ENCODE assay signal across 8 mouse cellular contexts in genomic region chr6:100834489-100835160, GRCm38 (mm10). TPM values are rescaled to one million over a fixed set of nuclear protein-coding genes. Genes with fewer than 3 reads are reported as not detected.
DNase-seq lines count a peak whose midpoint lies in the region; ATAC-seq and TF ChIP-seq lines count a peak whose summit lies in the region.

No protein-coding gene starts in this region.

- no peaks in the 10 kb centered on the region for H3K9me3 ChIP-seq in G1E (replicated peaks)
- H3K9me3 ChIP-seq in heart, embryonic 15.5 days (replicated peaks) = no peaks in the 10 kb centered on the region
- no peaks in the 10 kb centered on the region for H3K9me3 ChIP-seq in midbrain, embryonic 10.5 days (replicated peaks)

- no peak overlapping the region for H3K9ac ChIP-seq in heart, adult 2 months (ENCODE audit: low read depth, low read length)
- H3K9ac ChIP-seq in heart, embryonic 15.5 days = peak overlapping the region; percentile 79

- intact Hi-C loops in heart, adult 2 months (cut with DNase I) = loop anchor here (5.0 kb wide), 1 partner anchor 157 kb away; no protein-coding TSS in a partner anchor
- intact Hi-C loops in heart, postnatal 10 days (cut with DNase I) = loop anchor here (5.0 to 10.0 kb wide), 2 partner anchors 38 to 550 kb away; partner anchors contain the start of gene Rybp

- WGBS in heart, adult 2 months = 34% methylated on average over 9 of the region's 9 CpGs
- WGBS in heart, embryonic 15.5 days = 27% methylated on average over 9 of the region's 9 CpGs
- WGBS in midbrain, embryonic 10.5 days = 44% methylated on average over 9 of the region's 9 CpGs

- no peak for DNase-seq in heart, adult 2 months
- DNase-seq in heart, postnatal 10 days = no peak
- no peak for DNase-seq in G1E (ENCODE audit: low spot score)
- no peak for DNase-seq in midbrain, embryonic 10.5 days (ENCODE audit: low spot score)
- DNase-seq in urinary bladder, postnatal 10 days (ENCODE audit: low spot score) = no peak
- no peak for DNase-seq in embryo, embryonic 10.5 days (ENCODE audit: low spot score)

- no peak for TF ChIP-seq EP300 in heart, adult 2 months (IDR thresholded peaks at IDR 0.05; ENCODE audit: insufficient read depth, low read depth, low read length)

- peaks cover 34% of the 10 kb centered on the region for H3K36me3 ChIP-seq in heart, adult 2 months (ENCODE audit: control insufficient read depth, insufficient read depth, low read length)
- peaks cover 45% of the 10 kb centered on the region for H3K36me3 ChIP-seq in G1E (replicated peaks)
- H3K36me3 ChIP-seq in heart, embryonic 15.5 days = peaks cover 39% of the 10 kb centered on the region
- H3K36me3 ChIP-seq in midbrain, embryonic 10.5 days = peaks cover 50% of the 10 kb centered on the region

- H3K4me2 ChIP-seq in heart, embryonic 15.5 days = peak overlapping the region; percentile 60

- H3K27ac ChIP-seq in heart, adult 2 months = peak overlapping the region; percentile 79
- H3K27ac ChIP-seq in heart, embryonic 15.5 days = peak overlapping the region; percentile 88
- H3K27ac ChIP-seq in midbrain, embryonic 10.5 days (replicated peaks) = peak overlapping the region; percentile 97

- H3K4me1 ChIP-seq in heart, adult 2 months (ENCODE audit: control insufficient read depth, insufficient read depth, low read length) = peaks cover 2% of the 10 kb centered on the region
- H3K4me1 ChIP-seq in G1E (ENCODE audit: insufficient read depth, low read depth, low read length) = peaks cover 32% of the 10 kb centered on the region
- H3K4me1 ChIP-seq in heart, embryonic 15.5 days (replicated peaks) = peaks cover 23% of the 10 kb centered on the region
- peaks cover 25% of the 10 kb centered on the region for H3K4me1 ChIP-seq in midbrain, embryonic 10.5 days

- peak overlapping the region; percentile 83 for H3K4me3 ChIP-seq in heart, adult 2 months
- peak overlapping the region; percentile 82 for H3K4me3 ChIP-seq in G1E (ENCODE audit: low read depth, low read length)
- H3K4me3 ChIP-seq in heart, embryonic 15.5 days = peak overlapping the region; percentile 76
- peak overlapping the region; percentile 87 for H3K4me3 ChIP-seq in midbrain, embryonic 10.5 days

- H3K27me3 ChIP-seq in heart, adult 2 months (ENCODE audit: control insufficient read depth, insufficient read depth, low read length) = no peaks in the 10 kb centered on the region
- 0 out of 2 replicates have a peak, but pooled peaks cover 4% of the 10 kb centered on the region for H3K27me3 ChIP-seq in G1E (ENCODE audit: insufficient read depth, low read length)
- H3K27me3 ChIP-seq in heart, embryonic 15.5 days = no peaks in the 10 kb centered on the region
- no peaks in the 10 kb centered on the region for H3K27me3 ChIP-seq in midbrain, embryonic 10.5 days (ENCODE audit: low read depth, poor library complexity, severe bottlenecking)

- no peak for TF ChIP-seq POLR2A in heart, adult 2 months (IDR thresholded peaks at IDR 0.05; ENCODE audit: insufficient read depth, low read depth, low read length)

- peaks cover 4% of the 10 kb centered on the region for H3K79me2 ChIP-seq in heart, adult 2 months (replicated peaks; ENCODE audit: control insufficient read depth, insufficient read depth, low read length)

- TF ChIP-seq CTCF in heart, adult 2 months (IDR thresholded peaks at IDR 0.05) = no peak
- no peak for TF ChIP-seq CTCF in G1E (IDR thresholded peaks at IDR 0.05; ENCODE audit: low read depth, low read length)

- ATAC-seq in G1E (ENCODE audit: extremely low read depth, insufficient number of reproducible peaks, low FRiP score, poor library complexity, severe bottlenecking) = no peak
- ATAC-seq in heart, embryonic 15.5 days (replicated peaks; ENCODE audit: insufficient number of reproducible peaks, insufficient read depth, low FRiP score, low read depth) = no peak
- no peak for ATAC-seq in megakaryocyte-erythroid progenitor cell, adult 5-6 weeks (replicated peaks; ENCODE audit: low FRiP score, low TSS enrichment, poor library complexity, severe bottlenecking)

RNA-seq across cellular contexts. Expression of gene Ppp4r2, which starts 1.2 kb away (rescaled TPM):
- 10 to 100 TPM; 46.0 to 46.7 TPM for total RNA-seq in heart, adult 2 months (2021)
- 9.7 and 11.9 TPM in 2 replicates for polyA plus RNA-seq in heart, adult 2 months (2012; rRNA removed)
- 10 to 100 TPM; 56.5 to 62.8 TPM for total RNA-seq in heart, postnatal 10 days (2021)
- 94.4 and 139 TPM in 2 replicates for total RNA-seq in G1E (2014; fragmentation: Nextera tagmentation)
- total RNA-seq in G1E (2017) = 86.0 and 111 TPM in 2 replicates
- polyA plus RNA-seq in G1E (2012) = 48.1 and 80.1 TPM in 2 replicates
- polyA plus RNA-seq in heart, embryonic 15.5 days (2015; fragmentation: Nextera tagmentation; extraction: Ambion mirVana) = 12.0 and 13.5 TPM in 2 replicates
- polyA plus RNA-seq in midbrain, embryonic 10.5 days (2016; fragmentation: Nextera tagmentation; extraction: Ambion mirVana) = 22.7 and 23.0 TPM in 2 replicates
- total RNA-seq in megakaryocyte-erythroid progenitor cell, adult 5-6 weeks (2014; fragmentation: Nextera tagmentation) = 64.5 and 77.5 TPM in 2 replicates
- 105 and 107 TPM in 2 replicates for total RNA-seq in megakaryocyte-erythroid progenitor cell, adult 5-6 weeks (2017)
